Mouse (Mus musculus) bone marrow, adult 2 months (tissue): ENCODE results near the gene Gm14295. TPM values are rescaled to one million over a fixed set of nuclear protein-coding genes. Genes with fewer than 3 reads are reported as not detected.
"Not testable (repeated sequence)": the region's sequence is repeated elsewhere in the genome, so short reads cannot be mapped to it uniquely, and the experiment has no call there.

Experiments
- H3K27ac ChIP-seq: fragments of 200-500 bp; 2 replicates; pipeline ENCODE4 v1.5.1; 2012; ENCODE audit warnings: low read depth, mild to moderate bottlenecking, control low read depth, inconsistent platforms, low read length; ENCODE audit not compliant: control insufficient read depth, poor library complexity, insufficient read depth
- H3K4me1 ChIP-seq: fragments of 200-500 bp; 2 replicates; pipeline ENCODE4 v1.6.1; 2011; ENCODE audit warnings: low read length; ENCODE audit not compliant: control insufficient read depth, insufficient read depth
- H3K4me3 ChIP-seq: fragments of 200-500 bp; replicated peaks from 2 replicates; pipeline ENCODE3; 2011; ENCODE audit warnings: mild to moderate bottlenecking, low read depth, low read length, control low read depth; ENCODE audit not compliant: control insufficient read depth
- WGBS: fragments of 180-500 bp; shearing (Covaris S2); methylation state at CpG from one replicate; pipeline ENCODE4 v1.1.7; 2018; 5-methylcytosine and 5-hydroxymethylcytosine counted together
- polyA plus RNA-seq: library from polyadenylated mRNA; stranded (reverse); fragments of >200 nt; gene quantifications from 2 replicates; pipeline ENCODE4 v1.2.4, GENCODE M21; 2011; ENCODE audit warnings: low replicate concordance; ENCODE audit not compliant: missing spikeins, insufficient read depth, insufficient read length

Gm14295 gene
- polyA plus RNA-seq = 2.3 TPM in 1 of 2 replicates, not detected in the other

GRCm38 (mm10) chr2:176798312-176798711, at the start of gene Gm14295:
Gene Gm14295 (plus strand): TSS chr2:176798612.
- H3K4me1 ChIP-seq, H3K27ac ChIP-seq, H3K4me3 ChIP-seq: not testable (repeated sequence)
- WGBS = no CpG with 5 or more reads among the region's 6 CpGs

DNA sequence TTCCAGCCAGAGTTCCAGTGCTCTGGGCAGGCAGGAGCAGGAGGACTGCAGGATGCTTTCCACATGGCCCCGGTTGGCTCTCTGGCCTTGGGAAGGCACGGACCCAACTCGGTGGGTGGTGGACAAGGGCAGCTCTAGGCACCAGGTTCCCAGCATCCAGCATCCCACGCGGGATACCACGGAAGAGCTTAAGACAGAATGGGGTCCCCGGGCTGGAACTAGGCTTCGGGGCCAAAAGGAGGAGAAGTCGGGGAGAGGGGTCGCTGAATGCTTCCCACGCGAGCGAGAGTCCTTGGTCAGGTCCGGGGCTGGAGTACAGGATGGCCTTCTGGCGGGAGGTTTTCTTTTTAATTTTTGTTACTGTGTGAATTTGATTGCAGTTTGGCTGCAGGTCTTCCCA, 373 bp downstream of the Gm14295 start:
- not testable (repeated sequence) for H3K4me1 ChIP-seq, H3K27ac ChIP-seq, H3K4me3 ChIP-seq
- 16% methylated on average over 15 of the region's 15 CpGs for WGBS

GRCm38 (mm10) chr2:176830840-176831239, 32.4 kb downstream of the Gm14295 start, which contains the start of gene Gm14408:
Gene Gm14408 (plus strand): TSS chr2:176831140.
- not testable (repeated sequence) for H3K4me3 ChIP-seq, H3K4me1 ChIP-seq, H3K27ac ChIP-seq
- 67% methylated on average over 1 of the region's 3 CpGs for WGBS

Other genes with a start within 250 kb of the Gm14295 start
- 1.9 TPM in 1 of 2 replicates, not detected in the other for gene Gm14308, start 162.3 kb upstream of the Gm14295 start, polyA plus RNA-seq
- 2.7 TPM in 1 of 2 replicates, not detected in the other for gene Zfp973, start 128.1 kb upstream of the Gm14295 start, polyA plus RNA-seq
- gene Gm14305, start 90.3 kb upstream of the Gm14295 start, polyA plus RNA-seq = not detected in 2 replicates
- gene Gm14408, start 32.5 kb downstream of the Gm14295 start, polyA plus RNA-seq = not detected in 2 replicates
- gene Gm14296, start 129.2 kb downstream of the Gm14295 start, polyA plus RNA-seq = 0.90 TPM in 1 of 2 replicates, not detected in the other
- gene Gm14419, start 202.3 kb downstream of the Gm14295 start, polyA plus RNA-seq = 5.0 TPM in 1 of 2 replicates, not detected in the other